Mouse (Mus musculus): ENCODE data around the gene Abhd14a. TPM values are rescaled to one million over a fixed set of nuclear protein-coding genes. Genes with fewer than 3 reads are reported as not detected.

Gene Abhd14a
- polyA plus RNA-seq, 1 experiment from 2014 or later, result 34.5 TPM

DNA sequence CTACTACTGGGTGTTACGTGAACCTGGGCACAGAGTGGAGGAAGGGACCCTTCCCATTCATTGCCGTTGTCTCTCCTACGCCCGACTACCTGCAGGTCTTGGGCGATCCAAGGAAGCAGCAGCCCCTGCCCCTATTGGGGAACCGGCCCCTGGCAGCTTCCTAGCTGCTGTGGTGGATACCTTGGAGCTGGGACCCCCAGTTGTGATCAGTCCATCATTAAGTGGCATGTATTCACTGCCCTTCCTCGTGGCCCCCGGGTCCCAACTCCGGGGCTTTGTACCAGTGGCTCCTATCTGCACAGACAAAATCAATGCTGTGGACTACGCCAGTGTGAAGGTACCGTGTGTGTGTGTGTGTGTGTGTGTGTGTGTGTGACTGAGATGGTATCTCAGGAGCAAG, 3.8 kb upstream of the Abhd14a start:
- Histone ChIP-seq H3K4me1 (ENCODE audit: control insufficient read depth, insufficient read depth, low read length) (peaks cover 56% of the 10 kb centered on the region), H3K36me3 (ENCODE audit: control insufficient read depth, insufficient read depth, low read length) (no peaks in the 10 kb centered on the region), H3K4me3 (ENCODE audit: low read depth, low read length) (no peak overlapping the region), H3K9me3 (ENCODE audit: control insufficient read depth, low read length) (no peaks in the 10 kb centered on the region), H3K27ac (ENCODE audit: low read depth, low read length) (no peak overlapping the region), H3K4me2 (no peak overlapping the region), H3K9ac (ENCODE audit: low read length) (no peak overlapping the region), H3K27me3 (ENCODE audit: control insufficient read depth, insufficient read depth, low read length) (no peaks in the 10 kb centered on the region)
- 78% methylated on average over 11 of the region's 11 CpGs for WGBS
- DNase-seq (ENCODE audit: low spot score, missing footprints) (no peak), ATAC-seq (ENCODE audit: low FRiP score) (no peak)

DNA sequence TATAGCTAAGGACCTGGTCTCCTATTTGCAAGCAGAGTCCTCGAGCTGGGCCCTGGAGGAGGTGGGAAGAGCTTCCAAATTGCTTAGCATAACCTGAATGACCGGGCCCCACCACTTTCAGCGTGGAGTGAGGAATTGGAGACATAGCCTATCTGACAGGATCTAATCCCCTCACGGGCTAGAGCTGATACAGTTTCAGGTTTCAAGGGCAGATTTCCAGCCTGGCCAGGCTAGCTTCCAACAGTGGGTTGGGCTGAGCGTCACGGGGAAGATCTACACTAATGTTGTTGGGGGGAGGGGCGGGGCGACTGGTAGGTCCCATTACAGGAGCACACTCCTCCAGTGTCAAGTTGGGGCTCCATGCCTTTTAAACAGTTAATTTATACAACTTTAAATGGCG, 3.2 kb upstream of the Abhd14a start:
- Histone ChIP-seq H3K27ac (ENCODE audit: low read depth, low read length) (no peak overlapping the region), H3K9ac (ENCODE audit: low read length) (no peak overlapping the region), H3K27me3 (ENCODE audit: control insufficient read depth, insufficient read depth, low read length) (no peaks in the 10 kb centered on the region), H3K4me1 (ENCODE audit: control insufficient read depth, insufficient read depth, low read length) (peaks cover 50% of the 10 kb centered on the region), H3K36me3 (ENCODE audit: control insufficient read depth, insufficient read depth, low read length) (no peaks in the 10 kb centered on the region), H3K9me3 (ENCODE audit: control insufficient read depth, low read length) (no peaks in the 10 kb centered on the region), H3K4me3 (ENCODE audit: low read depth, low read length) (no peak overlapping the region), H3K4me2 (no peak overlapping the region)
- peak; percentile 77 for DNase-seq (ENCODE audit: low spot score, missing footprints)
- ATAC-seq (ENCODE audit: low FRiP score), result no peak
- 23% methylated on average over 9 of the region's 9 CpGs for WGBS

DNA sequence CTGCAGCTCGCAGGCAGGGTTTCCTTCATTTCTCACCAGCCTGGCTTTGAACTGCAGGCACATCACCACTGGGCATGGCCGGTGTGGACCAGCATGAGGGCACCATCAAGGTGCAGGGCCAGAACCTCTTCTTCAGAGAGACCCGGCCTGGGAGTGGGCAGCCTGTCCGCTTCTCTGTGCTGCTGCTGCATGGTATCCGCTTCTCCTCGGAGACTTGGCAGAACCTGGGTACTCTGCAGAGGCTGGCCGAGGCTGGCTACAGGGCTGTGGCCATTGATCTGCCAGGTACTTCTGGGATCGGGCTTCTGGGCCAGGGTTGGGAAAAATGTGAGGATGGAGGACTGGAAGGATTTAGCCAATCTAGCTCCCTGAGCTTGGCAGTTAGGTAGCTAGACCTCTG, 2.5 kb upstream of the Abhd14a start:
- peaks cover 43% of the 10 kb centered on the region for H3K4me1 ChIP-seq (ENCODE audit: control insufficient read depth, insufficient read depth, low read length)
- no peaks in the 10 kb centered on the region for H3K9me3 ChIP-seq (ENCODE audit: control insufficient read depth, low read length)
- no peak overlapping the region for H3K9ac ChIP-seq (ENCODE audit: low read length)
- no peak overlapping the region for H3K27ac ChIP-seq (ENCODE audit: low read depth, low read length)
- H3K36me3 ChIP-seq (ENCODE audit: control insufficient read depth, insufficient read depth, low read length), result no peaks in the 10 kb centered on the region
- 93% methylated on average over 8 of the region's 8 CpGs for WGBS
- no peak overlapping the region for H3K4me2 ChIP-seq
- no peaks in the 10 kb centered on the region for H3K27me3 ChIP-seq (ENCODE audit: control insufficient read depth, insufficient read depth, low read length)
- ATAC-seq (ENCODE audit: low FRiP score) (no peak), DNase-seq (ENCODE audit: low spot score, missing footprints) (peak; percentile 57)
- H3K4me3 ChIP-seq (ENCODE audit: low read depth, low read length), result no peak overlapping the region

DNA sequence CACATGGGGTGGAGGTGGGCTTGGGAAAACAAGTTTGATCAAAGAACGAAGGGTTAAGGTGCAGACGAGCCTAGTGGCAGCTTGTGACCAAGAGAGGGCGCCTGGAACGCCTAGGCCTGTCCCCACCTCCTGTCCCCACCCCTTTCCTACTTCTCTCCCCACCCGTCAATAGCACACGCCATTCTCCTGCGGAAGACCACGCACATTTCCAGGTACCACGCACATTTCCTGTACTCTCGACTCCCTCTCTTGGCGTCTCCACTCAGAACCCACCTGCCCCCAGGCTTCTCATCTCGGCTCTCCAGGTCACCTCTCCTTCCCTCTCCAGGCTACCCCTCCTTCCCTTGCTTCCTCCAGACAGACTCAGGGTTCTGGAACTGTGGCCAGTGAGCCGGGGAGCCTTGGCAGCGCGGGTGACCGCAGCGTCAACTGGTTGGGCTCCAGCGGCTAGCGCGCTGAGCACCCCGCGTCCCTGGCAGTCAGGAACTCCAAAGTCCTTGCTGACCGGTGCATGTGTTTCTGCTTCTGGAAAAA, 1.1 kb upstream of the Abhd14a start:
- Histone ChIP-seq H3K4me3 (ENCODE audit: low read depth, low read length) (peak overlapping the region; percentile 32), H3K9ac (ENCODE audit: low read length) (peak overlapping the region; percentile 53), H3K36me3 (ENCODE audit: control insufficient read depth, insufficient read depth, low read length) (no peaks in the 10 kb centered on the region), H3K4me2 (peak overlapping the region; percentile 53), H3K27ac (ENCODE audit: low read depth, low read length) (no peak overlapping the region; the same call in 1 of the 2 replicates), H3K4me1 (ENCODE audit: control insufficient read depth, insufficient read depth, low read length) (peaks cover 40% of the 10 kb centered on the region), H3K9me3 (ENCODE audit: control insufficient read depth, low read length) (no peaks in the 10 kb centered on the region), H3K27me3 (ENCODE audit: control insufficient read depth, insufficient read depth, low read length) (no peaks in the 10 kb centered on the region)
- DNase-seq (ENCODE audit: low spot score, missing footprints) (peak; percentile 95), ATAC-seq (ENCODE audit: low FRiP score) (peak; percentile 14; the same call in 1 of the 2 replicates)
- 2% methylated on average over 23 of the region's 23 CpGs for WGBS

DNA sequence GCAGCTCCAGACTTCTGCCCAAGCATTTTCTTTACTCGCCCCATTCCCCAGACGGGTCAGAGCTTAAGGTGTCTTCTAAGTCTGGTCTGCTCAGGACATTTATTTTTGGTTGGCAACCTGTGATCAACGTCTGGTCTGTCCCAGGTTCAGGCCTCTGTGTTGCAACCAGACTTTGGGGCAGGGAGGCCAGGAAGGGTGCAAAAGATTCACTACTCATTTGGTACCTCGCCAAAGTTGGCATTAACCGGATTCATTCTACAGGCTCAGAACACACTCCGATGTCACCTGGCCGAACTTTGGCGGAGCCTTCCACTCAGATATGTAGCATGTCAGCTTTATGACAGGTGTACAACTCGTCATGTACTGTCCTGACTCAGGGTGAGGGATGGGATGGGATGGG, 473 bp upstream of the Abhd14a start:
- H3K4me3 ChIP-seq (ENCODE audit: low read depth, low read length), result no peak overlapping the region
- no peak for DNase-seq (ENCODE audit: low spot score, missing footprints)
- 0 out of 2 replicates have a peak, but pooled peaks have one; percentile 10 for ATAC-seq (ENCODE audit: low FRiP score)
- H3K36me3 ChIP-seq (ENCODE audit: control insufficient read depth, insufficient read depth, low read length), result no peaks in the 10 kb centered on the region
- peak overlapping the region; percentile 80 for H3K4me2 ChIP-seq
- 39% methylated on average over 9 of the region's 9 CpGs for WGBS
- peak overlapping the region; percentile 32 for H3K27ac ChIP-seq (ENCODE audit: low read depth, low read length)
- peak overlapping the region; percentile 70; the same call in 1 of the 2 replicates for H3K9ac ChIP-seq (ENCODE audit: low read length)
- peaks cover 36% of the 10 kb centered on the region for H3K4me1 ChIP-seq (ENCODE audit: control insufficient read depth, insufficient read depth, low read length)
- no peaks in the 10 kb centered on the region for H3K27me3 ChIP-seq (ENCODE audit: control insufficient read depth, insufficient read depth, low read length)
- no peaks in the 10 kb centered on the region for H3K9me3 ChIP-seq (ENCODE audit: control insufficient read depth, low read length)

DNA sequence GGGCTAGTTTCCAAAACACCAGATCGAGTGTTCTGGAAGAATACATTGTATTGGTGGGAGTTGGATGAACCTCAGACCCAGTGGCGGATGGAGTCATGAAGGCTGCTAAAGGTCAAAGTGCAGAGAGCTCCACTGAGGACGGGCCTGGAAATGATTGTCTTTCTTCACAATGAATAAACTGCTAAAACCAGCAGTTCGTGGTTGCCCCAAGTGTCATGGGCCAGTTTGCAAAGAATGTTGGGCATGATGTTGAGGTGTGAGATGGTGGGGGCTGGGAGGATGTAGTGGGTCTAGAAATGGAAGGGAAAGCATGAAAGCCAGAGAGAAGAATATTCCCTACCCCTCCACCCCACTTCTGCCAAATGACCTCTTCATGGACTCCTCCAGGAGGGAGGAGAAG, 2.6 kb downstream of the Abhd14a start:
- no peak for DNase-seq (ENCODE audit: low spot score, missing footprints)
- Histone ChIP-seq H3K27ac (ENCODE audit: low read depth, low read length) (no peak overlapping the region), H3K4me2 (no peak overlapping the region), H3K9ac (ENCODE audit: low read length) (no peak overlapping the region), H3K4me3 (ENCODE audit: low read depth, low read length) (no peak overlapping the region), H3K36me3 (ENCODE audit: control insufficient read depth, insufficient read depth, low read length) (no peaks in the 10 kb centered on the region), H3K4me1 (ENCODE audit: control insufficient read depth, insufficient read depth, low read length) (peaks cover 19% of the 10 kb centered on the region), H3K9me3 (ENCODE audit: control insufficient read depth, low read length) (no peaks in the 10 kb centered on the region), H3K27me3 (ENCODE audit: control insufficient read depth, insufficient read depth, low read length) (no peaks in the 10 kb centered on the region)
- no peak for ATAC-seq (ENCODE audit: low FRiP score)
- WGBS, result 73% methylated on average over 4 of the region's 4 CpGs

DNA sequence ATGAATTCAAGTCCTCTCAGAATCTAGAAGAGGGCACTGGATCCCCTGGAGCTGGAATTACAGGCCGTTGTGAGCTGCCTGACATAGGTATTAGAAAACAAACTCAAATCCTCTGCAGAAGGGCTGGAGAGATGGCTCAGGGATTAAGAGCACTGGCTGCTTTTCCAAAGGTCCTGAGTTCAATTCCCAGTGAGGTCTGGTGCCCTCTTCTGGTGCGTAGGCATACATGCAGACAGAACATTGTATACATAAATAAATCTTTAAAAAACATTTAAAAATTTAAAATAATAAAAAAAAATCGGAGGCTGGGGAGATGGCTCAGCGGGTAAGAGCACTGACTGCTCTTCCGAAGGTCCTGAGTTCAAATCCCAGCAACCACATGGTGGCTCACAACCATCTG, 4.8 kb downstream of the Abhd14a start:
- WGBS, result 70% methylated on average over 5 of the region's 5 CpGs
- no peak for DNase-seq (ENCODE audit: low spot score, missing footprints)
- Histone ChIP-seq H3K9me3 (ENCODE audit: control insufficient read depth, low read length) (no peaks in the 10 kb centered on the region), H3K4me1 (ENCODE audit: control insufficient read depth, insufficient read depth, low read length) (peaks cover 12% of the 10 kb centered on the region), H3K4me2 (no peak overlapping the region), H3K9ac (ENCODE audit: low read length) (no peak overlapping the region), H3K27me3 (ENCODE audit: control insufficient read depth, insufficient read depth, low read length) (no peaks in the 10 kb centered on the region), H3K27ac (ENCODE audit: low read depth, low read length) (no peak overlapping the region), H3K4me3 (ENCODE audit: low read depth, low read length) (no peak overlapping the region), H3K36me3 (ENCODE audit: control insufficient read depth, insufficient read depth, low read length) (no peaks in the 10 kb centered on the region)
- ATAC-seq (ENCODE audit: low FRiP score), result no peak

DNA sequence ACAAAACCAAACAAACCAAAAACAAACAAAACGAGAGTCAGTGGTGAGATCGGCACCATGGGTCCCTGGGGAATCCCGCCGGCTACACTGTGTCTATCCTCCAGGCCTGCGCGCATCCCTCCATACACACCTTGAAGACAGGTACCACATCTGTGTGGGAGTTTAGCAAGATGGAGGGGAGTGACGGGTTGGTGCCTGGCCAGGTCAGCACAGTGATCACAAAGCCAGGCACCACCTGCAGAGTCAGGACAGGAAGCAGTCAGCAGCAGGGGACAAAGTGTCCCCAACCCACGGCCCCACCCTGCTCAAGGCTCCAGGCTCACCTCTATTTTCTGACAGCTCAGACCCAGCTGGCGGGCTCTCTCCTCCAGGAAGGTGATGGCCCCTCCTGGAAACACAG, 10.9 kb downstream of the Abhd14a start:
- no peak overlapping the region for H3K4me3 ChIP-seq (ENCODE audit: low read depth, low read length)
- WGBS, result 81% methylated on average over 9 of the region's 9 CpGs
- H3K9ac ChIP-seq (ENCODE audit: low read length), result no peak overlapping the region

DNA sequence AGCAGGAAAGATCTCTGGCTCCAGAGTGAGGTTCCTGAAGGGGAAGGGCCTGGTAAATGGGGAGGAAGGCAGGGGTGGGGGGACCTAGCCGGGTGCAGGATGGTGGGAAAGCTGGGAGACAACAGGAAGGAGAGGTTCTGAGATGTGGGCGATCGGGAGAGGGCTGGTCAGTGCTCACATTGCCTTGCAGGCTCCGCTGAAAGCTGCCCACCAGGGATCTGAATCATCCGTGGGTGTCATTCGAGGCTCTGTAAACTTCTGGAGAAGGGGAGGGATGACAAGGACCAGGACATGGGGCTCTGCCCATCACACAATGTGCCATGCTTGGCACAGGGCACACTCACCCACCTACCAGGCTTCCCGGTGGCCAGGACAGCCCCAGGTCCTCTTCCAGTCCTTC, 14.1 kb downstream of the Abhd14a start:
- Histone ChIP-seq H3K27ac (ENCODE audit: low read depth, low read length) (no peak overlapping the region), H3K4me3 (ENCODE audit: low read depth, low read length) (no peak overlapping the region), H3K36me3 (ENCODE audit: control insufficient read depth, insufficient read depth, low read length) (peaks cover 14% of the 10 kb centered on the region), H3K9me3 (ENCODE audit: control insufficient read depth, low read length) (no peaks in the 10 kb centered on the region), H3K4me1 (ENCODE audit: control insufficient read depth, insufficient read depth, low read length) (peaks cover 18% of the 10 kb centered on the region), H3K27me3 (ENCODE audit: control insufficient read depth, insufficient read depth, low read length) (no peaks in the 10 kb centered on the region), H3K9ac (ENCODE audit: low read length) (no peak overlapping the region), H3K4me2 (no peak overlapping the region)
- ATAC-seq (ENCODE audit: low FRiP score), result no peak
- WGBS, result 75% methylated on average over 7 of the region's 7 CpGs
- no peak for DNase-seq (ENCODE audit: low spot score, missing footprints)

More for the DNA sequence above, 10.9 kb downstream of the Abhd14a start:
- H3K4me1 ChIP-seq (ENCODE audit: control insufficient read depth, insufficient read depth, low read length), result peaks cover 12% of the 10 kb centered on the region
- no peak overlapping the region for H3K27ac ChIP-seq (ENCODE audit: low read depth, low read length)
- ATAC-seq (ENCODE audit: low FRiP score), result no peak
- no peak overlapping the region for H3K4me2 ChIP-seq
- H3K27me3 ChIP-seq (ENCODE audit: control insufficient read depth, insufficient read depth, low read length), result no peaks in the 10 kb centered on the region
- H3K36me3 ChIP-seq (ENCODE audit: control insufficient read depth, insufficient read depth, low read length), result peaks cover 8% of the 10 kb centered on the region
- no peak for DNase-seq (ENCODE audit: low spot score, missing footprints)
- H3K9me3 ChIP-seq (ENCODE audit: control insufficient read depth, low read length), result no peaks in the 10 kb centered on the region

DNA sequence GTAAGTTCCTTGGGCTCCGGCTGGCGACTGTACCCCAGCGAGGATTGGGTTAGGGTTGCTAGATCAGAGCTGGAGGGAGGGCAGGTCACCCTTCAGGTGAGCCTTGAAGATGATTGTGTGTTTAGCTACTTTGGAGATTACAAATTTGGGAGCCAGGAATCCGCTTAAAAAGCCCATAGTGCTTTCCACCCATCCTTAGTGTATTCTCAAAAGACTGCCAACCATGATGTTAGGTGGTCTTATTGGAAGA, 17.5 kb downstream of the Abhd14a start:
- Histone ChIP-seq H3K36me3 (ENCODE audit: control insufficient read depth, insufficient read depth, low read length) (peaks cover 14% of the 10 kb centered on the region), H3K4me1 (ENCODE audit: control insufficient read depth, insufficient read depth, low read length) (peaks cover 8% of the 10 kb centered on the region), H3K4me3 (ENCODE audit: low read depth, low read length) (peak overlapping the region; percentile 88), H3K9me3 (ENCODE audit: control insufficient read depth, low read length) (no peaks in the 10 kb centered on the region), H3K27ac (ENCODE audit: low read depth, low read length) (peak overlapping the region; percentile 92; the same call in 1 of the 2 replicates), H3K27me3 (ENCODE audit: control insufficient read depth, insufficient read depth, low read length) (no peaks in the 10 kb centered on the region), H3K4me2 (peak overlapping the region; percentile 55), H3K9ac (ENCODE audit: low read length) (peak overlapping the region; percentile 98)
- WGBS, result 2% methylated on average over 4 of the region's 4 CpGs
- no peak for ATAC-seq (ENCODE audit: low FRiP score)
- no peak for DNase-seq (ENCODE audit: low spot score, missing footprints)
